Mouse (Mus musculus) lung, adult 2 months (tissue): Measurements from ENCODE around the gene Ubiad1.

Experiments used
- CTCF ChIP-seq: fragments of 200-500 bp; IDR thresholded peaks from 2 replicates; pipeline ENCODE4 v1.5.1; 2011; ENCODE audit warnings: mild to moderate bottlenecking, low read length, control low read depth; ENCODE audit not compliant: insufficient read depth
- POLR2A ChIP-seq: fragments of 200-500 bp; IDR thresholded peaks from 2 replicates; pipeline ENCODE4 v1.6.1; 2011; ENCODE audit warnings: low read depth, mild to moderate bottlenecking, control low read depth, low read length, borderline replicate concordance; ENCODE audit errors: extremely low read depth

DNA sequence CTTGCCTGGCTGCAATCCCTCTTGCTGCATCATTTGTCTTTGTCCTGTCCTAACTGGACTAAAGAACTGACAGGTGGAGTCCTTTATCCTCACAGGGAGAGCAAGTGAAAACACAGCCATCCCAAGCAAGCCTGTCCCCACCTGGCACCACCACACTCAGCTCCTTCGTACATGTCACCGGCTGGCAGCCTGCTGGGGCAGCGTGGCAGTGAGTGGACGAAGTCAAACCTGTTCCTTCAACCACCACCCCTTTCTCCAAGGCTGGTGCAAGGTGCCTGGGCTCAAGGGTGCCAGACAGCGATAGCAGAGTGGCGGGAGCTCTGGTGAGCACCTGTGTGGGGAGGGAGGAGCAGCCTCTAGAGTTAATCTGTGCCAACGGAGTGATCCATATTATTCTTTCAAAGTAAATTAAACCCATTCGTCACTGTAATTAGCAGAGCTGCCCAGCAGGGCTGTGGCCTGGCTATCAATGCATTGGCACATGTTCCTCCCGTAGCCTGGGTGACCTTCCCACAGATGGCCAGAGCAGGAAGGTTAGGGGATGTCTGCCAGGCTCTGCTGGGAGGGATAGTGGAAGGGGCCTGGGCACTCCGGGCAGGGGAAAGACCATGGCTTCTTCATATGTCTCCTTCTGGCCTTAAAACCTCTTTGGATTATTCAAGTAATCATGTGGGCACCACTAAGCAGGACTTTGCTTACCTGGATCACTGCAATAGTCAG lies 36.2 kb downstream of the Ubiad1 start:
- TF ChIP-seq CTCF (no peak), POLR2A (no peak)
